Mouse (Mus musculus) lung, postnatal 0 days (tissue): ENCODE results near the gene Adgrl1. TPM values are rescaled to one million over a fixed set of nuclear protein-coding genes. Genes with fewer than 3 reads are reported as not detected.

Source experiments
- ATAC-seq: fragments of 200-750 bp; cut with Nextera tagmentation; 2 replicates; pipeline ENCODE4 v1.8.0; 2017; ENCODE audit warnings: moderate library complexity
- DNase-seq: peaks from one replicate; pipeline ENCODE4 v3.0.0-alpha.2; 2016; ENCODE audit warnings: low spot score
- H3K27ac ChIP-seq: fragments of 300-500 bp; sonication (generic); 2 replicates; pipeline ENCODE4 v1.5.1; 2014; ENCODE audit warnings: antibody characterized with exemption, mild to moderate bottlenecking, low read length, mixed read lengths
- H3K27me3 ChIP-seq: fragments of 300-500 bp; sonication (generic); replicated peaks from 2 replicates; pipeline ENCODE4 v1.6.1; 2014; ENCODE audit warnings: low read length, mixed read lengths; ENCODE audit not compliant: insufficient read depth
- H3K36me3 ChIP-seq: fragments of 300-500 bp; sonication (generic); 2 replicates; pipeline ENCODE4 v1.6.1; 2014; ENCODE audit warnings: low read length, mixed read lengths; ENCODE audit not compliant: insufficient read depth
- H3K4me1 ChIP-seq: fragments of 300-500 bp; sonication (generic); 2 replicates; pipeline ENCODE4 v1.6.1; 2014; ENCODE audit warnings: antibody characterized with exemption, low read depth, low read length, mixed read lengths; ENCODE audit not compliant: insufficient read depth
- H3K4me2 ChIP-seq: fragments of 300-500 bp; sonication (generic); replicated peaks from 2 replicates; pipeline ENCODE4 v1.6.1; 2014; ENCODE audit warnings: low read depth, mild to moderate bottlenecking, low read length, moderate library complexity, mixed read lengths
- H3K4me3 ChIP-seq: fragments of 300-500 bp; sonication (generic); 2 replicates; pipeline ENCODE4 v1.5.1; 2014; ENCODE audit warnings: low read depth, low read length
- H3K9ac ChIP-seq: fragments of 300-500 bp; sonication (generic); replicated peaks from 2 replicates; pipeline ENCODE4 v1.6.1; 2014; ENCODE audit warnings: low read depth, mild to moderate bottlenecking
- H3K9me3 ChIP-seq: fragments of 300-500 bp; sonication (generic); 2 replicates; pipeline ENCODE4 v1.6.1; 2016; ENCODE audit warnings: low read length, mixed read lengths
- CTCF ChIP-seq: IDR thresholded peaks from 2 replicates; pipeline ENCODE4 v1.5.1; 2016; ENCODE audit warnings: antibody characterized with exemption, mild to moderate bottlenecking
- EP300 ChIP-seq: IDR thresholded peaks from 2 replicates; pipeline ENCODE4 v1.6.1; 2016; ENCODE audit warnings: antibody characterized with exemption, mild to moderate bottlenecking, control low read depth
- WGBS: fragments of 180-500 bp; shearing (Covaris S2); extraction: QIAGEN DNeasy Blood & Tissue Kit; methylation state at CpG from one replicate; pipeline ENCODE4 v1.1.7; 2014; 5-methylcytosine and 5-hydroxymethylcytosine counted together
- polyA plus RNA-seq: library from polyadenylated mRNA; unstranded; fragments of >200 nt; fragmentation: Nextera tagmentation; extraction: Ambion mirVana; gene quantifications from 2 replicates; pipeline ENCODE4 v1.2.1, GENCODE M21; 2015

The Adgrl1 gene
- polyA plus RNA-seq, 1 experiment from 2014 or later: 11.4 TPM

DNA sequence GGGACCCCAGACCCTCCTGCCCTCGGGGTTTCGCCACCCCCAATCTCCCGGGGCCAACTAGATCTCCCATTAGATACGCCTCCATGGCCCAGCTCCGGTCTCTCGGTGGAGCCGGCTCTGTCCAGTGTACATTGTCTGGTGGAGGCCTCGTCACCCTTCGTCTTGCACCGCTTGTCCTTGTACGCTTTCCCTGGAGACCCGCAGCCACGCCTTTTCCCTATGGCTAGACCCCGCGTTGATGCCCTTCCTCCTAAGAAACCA is 56.0 kb downstream of the Adgrl1 start:
- Histone ChIP-seq H3K9me3 (no peaks in the 10 kb centered on the region), H3K9ac (no peak overlapping the region), H3K27me3 (no peaks in the 10 kb centered on the region), H3K36me3 (no peaks in the 10 kb centered on the region), H3K27ac (no peak overlapping the region), H3K4me1 (no peaks in the 10 kb centered on the region; the same call in 1 of the 2 replicates), H3K4me3 (peak overlapping the region; percentile 56), H3K4me2 (peak overlapping the region; percentile 93)
- 2% methylated on average over 14 of the region's 15 CpGs for WGBS
- ATAC-seq (no peak), DNase-seq (peak; percentile 26)
- TF ChIP-seq CTCF: no peak
- TF ChIP-seq EP300: no peak

DNA sequence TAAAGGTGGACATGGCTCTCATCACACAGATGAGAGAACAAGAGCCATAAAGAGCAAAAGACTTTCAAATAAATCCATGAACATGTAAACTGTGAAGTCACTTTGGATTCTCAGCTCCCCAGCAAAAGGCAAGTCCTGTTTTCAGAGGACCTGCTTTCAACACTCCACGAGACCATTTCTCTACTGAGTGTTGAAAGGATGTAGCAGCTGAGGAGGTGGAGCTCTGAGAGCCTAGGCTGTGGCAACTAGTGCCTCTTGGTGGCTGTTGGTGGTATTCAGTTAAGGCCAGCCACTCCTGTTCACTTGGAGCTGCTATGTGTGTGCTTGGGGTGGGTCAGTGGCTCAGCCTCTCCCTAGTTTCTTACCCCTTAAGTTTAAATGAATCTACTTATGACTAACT is 56.9 kb downstream of the Adgrl1 start:
- Histone ChIP-seq H3K9ac (no peak overlapping the region), H3K4me2 (no peak overlapping the region), H3K36me3 (no peaks in the 10 kb centered on the region), H3K4me3 (no peak overlapping the region), H3K9me3 (no peaks in the 10 kb centered on the region), H3K27ac (no peak overlapping the region), H3K4me1 (no peaks in the 10 kb centered on the region; the same call in 1 of the 2 replicates), H3K27me3 (no peaks in the 10 kb centered on the region)
- TF ChIP-seq EP300 (no peak), CTCF (peak; percentile 57)
- ATAC-seq: no peak
- DNase-seq: peak; percentile 72
- 8% methylated on average over 1 of the region's 1 CpGs for WGBS

DNA sequence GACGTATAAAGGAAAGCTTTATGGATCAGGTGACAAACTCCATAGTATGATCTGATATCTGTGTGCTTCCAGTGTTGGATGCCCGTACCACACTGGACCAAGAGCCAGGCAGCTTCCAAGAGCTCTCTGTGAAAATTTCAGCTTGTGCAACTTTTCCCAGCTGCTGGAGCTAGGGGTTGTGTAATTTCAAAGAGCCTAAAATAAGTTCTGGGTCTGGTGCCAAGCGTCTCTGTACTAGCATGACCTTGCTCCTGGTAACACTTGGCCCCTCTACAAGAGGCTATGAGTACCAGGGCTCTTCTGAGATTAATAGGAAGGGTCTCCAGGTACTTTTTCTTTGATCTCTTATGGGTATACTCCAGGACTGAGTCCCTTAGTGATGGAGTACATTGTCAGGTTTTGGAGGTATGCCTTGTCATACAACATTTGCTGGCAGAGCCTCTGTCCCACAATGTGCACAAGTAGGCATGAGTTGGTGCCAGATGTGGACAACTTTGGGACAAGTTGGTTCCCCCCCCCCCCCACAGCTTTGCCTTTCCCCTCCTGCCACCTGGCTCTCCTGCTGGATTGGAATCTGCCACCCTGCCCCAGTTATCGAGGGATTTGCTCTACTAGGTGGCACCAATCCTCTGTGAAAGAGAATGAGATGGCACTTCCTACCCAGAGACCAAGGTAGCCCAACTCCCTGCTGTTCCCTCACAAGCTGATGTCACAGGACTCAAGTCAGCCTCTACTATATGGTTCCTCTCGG is 64.3 kb downstream of the Adgrl1 start:
- Histone ChIP-seq H3K4me2 (no peak overlapping the region), H3K4me1 (peaks cover 4% of the 10 kb centered on the region; the same call in 1 of the 2 replicates), H3K27me3 (no peaks in the 10 kb centered on the region), H3K9ac (no peak overlapping the region), H3K4me3 (no peak overlapping the region), H3K27ac (peak overlapping the region; percentile 47), H3K36me3 (no peaks in the 10 kb centered on the region), H3K9me3 (no peaks in the 10 kb centered on the region)
- DNase-seq (peak; percentile 96), ATAC-seq (peak; percentile 93)
- WGBS: 54% methylated on average over 5 of the region's 5 CpGs
- peak; percentile 52; the same call in 1 of the 2 replicates for TF ChIP-seq EP300
- TF ChIP-seq CTCF: no peak

DNA sequence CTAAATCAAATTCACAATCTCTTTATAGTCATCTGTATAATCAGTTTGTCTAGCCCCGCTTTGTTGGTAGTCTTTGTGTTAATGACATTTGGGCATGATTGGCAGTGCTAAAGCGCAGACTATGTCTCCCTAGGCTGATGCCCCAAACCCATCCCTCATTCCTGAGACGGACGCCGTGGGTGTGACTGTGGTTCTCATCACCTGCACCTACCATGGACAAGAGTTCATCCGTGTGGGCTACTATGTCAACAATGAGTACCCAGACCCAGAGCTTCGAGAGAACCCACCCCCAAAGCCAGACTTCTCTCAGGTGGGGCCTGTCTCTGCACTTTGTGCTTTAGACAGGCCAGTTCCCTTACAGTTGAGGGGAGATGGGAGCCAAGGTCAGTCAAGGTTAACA is 67.8 kb downstream of the Adgrl1 start:
- Histone ChIP-seq H3K27me3 (no peaks in the 10 kb centered on the region), H3K4me3 (no peak overlapping the region), H3K27ac (no peak overlapping the region), H3K9ac (no peak overlapping the region), H3K4me1 (peaks cover 4% of the 10 kb centered on the region; the same call in 1 of the 2 replicates), H3K9me3 (no peaks in the 10 kb centered on the region), H3K4me2 (no peak overlapping the region), H3K36me3 (no peaks in the 10 kb centered on the region)
- TF ChIP-seq CTCF (no peak), EP300 (no peak)
- 93% methylated on average over 7 of the region's 7 CpGs for WGBS
- ATAC-seq (no peak), DNase-seq (no peak)

DNA sequence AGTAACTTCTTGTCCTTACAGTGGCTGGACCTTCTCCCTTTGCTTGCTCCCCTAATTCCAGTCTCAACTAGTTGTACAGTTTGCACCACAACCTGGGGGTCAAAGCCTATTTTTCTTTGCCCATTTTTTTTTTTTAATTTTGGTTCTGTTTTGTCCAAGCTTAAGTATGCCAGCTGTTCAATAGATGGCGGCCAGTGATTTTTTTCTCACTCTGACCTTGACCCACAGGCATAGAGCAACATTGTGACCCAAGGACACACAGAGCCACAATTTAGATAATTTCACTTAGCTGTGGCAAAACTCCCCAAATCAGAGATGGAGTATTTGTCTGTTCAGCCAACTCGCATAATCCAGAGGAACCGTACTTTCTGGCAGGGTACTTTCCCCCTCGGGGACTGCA is 71.2 kb downstream of the Adgrl1 start:
- Histone ChIP-seq H3K4me1 (0 out of 2 replicates have a peak, but pooled peaks cover 2% of the 10 kb centered on the region), H3K9ac (no peak overlapping the region), H3K9me3 (no peaks in the 10 kb centered on the region), H3K4me2 (no peak overlapping the region), H3K27ac (no peak overlapping the region), H3K36me3 (no peaks in the 10 kb centered on the region), H3K27me3 (no peaks in the 10 kb centered on the region), H3K4me3 (no peak overlapping the region)
- no peak for TF ChIP-seq CTCF
- TF ChIP-seq EP300: no peak
- DNase-seq (no peak), ATAC-seq (no peak)
- WGBS: 89% methylated on average over 4 of the region's 4 CpGs

DNA sequence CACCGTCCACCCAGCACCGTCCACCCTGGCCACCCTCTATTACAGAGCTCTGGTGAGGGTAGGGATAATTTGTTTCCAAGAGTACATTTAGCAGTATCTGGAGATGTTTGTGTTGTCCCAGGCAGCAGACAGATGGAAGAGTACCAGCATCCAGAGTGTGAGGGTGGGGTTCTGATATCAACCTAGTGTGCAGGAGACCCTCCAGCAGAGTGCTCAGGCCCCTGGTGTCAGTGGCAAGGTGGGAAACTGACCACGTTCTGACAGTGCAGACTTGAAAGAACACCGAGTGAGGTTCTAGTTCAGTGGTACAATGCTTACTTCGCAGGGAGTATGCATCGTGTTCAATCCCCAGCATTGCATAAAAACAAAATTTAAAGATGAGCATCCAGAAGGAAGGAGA is 71.8 kb downstream of the Adgrl1 start:
- Histone ChIP-seq H3K27me3 (no peaks in the 10 kb centered on the region), H3K9me3 (no peaks in the 10 kb centered on the region), H3K4me1 (0 out of 2 replicates have a peak, but pooled peaks cover 2% of the 10 kb centered on the region), H3K4me3 (no peak overlapping the region), H3K4me2 (peak overlapping the region; percentile 92; the same call in 1 of the 2 replicates), H3K27ac (peak overlapping the region; percentile 43; the same call in 1 of the 2 replicates), H3K36me3 (no peaks in the 10 kb centered on the region), H3K9ac (no peak overlapping the region)
- 78% methylated on average over 6 of the region's 6 CpGs for WGBS
- no peak for TF ChIP-seq CTCF
- TF ChIP-seq EP300: no peak
- DNase-seq (no peak), ATAC-seq (no peak)
